In genomic region chr12:6211266-6211665, GRCm38 (mm10) we compare ENCODE assay signal across 21 mouse cellular contexts.
DNase-seq lines count a peak whose midpoint lies in the region; ATAC-seq and TF ChIP-seq lines count a peak whose summit lies in the region.
"Had no signal": no experiment of that assay in that cellular context is flagged by ENCODE, and none has a peak within 500 bp of the region (broad histone marks: within the 10 kb centered on the region; RNA-seq: fewer than 3 reads in every experiment).

No protein-coding gene starts in this region.

- intact Hi-C loops in left cerebral cortex, postnatal 25 days (cut with DNase I) = loop anchor here (1.0 kb wide), 1 partner anchor 428 kb away; no protein-coding TSS in a partner anchor

- H3K27ac ChIP-seq in forebrain, postnatal 0 days (ENCODE audit: low read depth, low read length) = no peak overlapping the region
- no peak overlapping the region for H3K27ac ChIP-seq in forebrain, embryonic 11.5 days (ENCODE audit: low read depth, low read length)
- H3K27ac ChIP-seq in layer of hippocampus, adult 2 months = no peak overlapping the region
- H3K27ac ChIP-seq in midbrain, embryonic 11.5 days (ENCODE audit: low read depth, low read length) = no peak overlapping the region
- H3K27ac ChIP-seq: embryonic facial prominence, embryonic 12.5 days; hindbrain, embryonic 13.5 days; limb, embryonic 15.5 days; midbrain, embryonic 13.5 days had no signal

- no peaks in the 10 kb centered on the region for H3K27me3 ChIP-seq in forebrain, postnatal 0 days (ENCODE audit: insufficient read depth, low read length)
- no peaks in the 10 kb centered on the region for H3K27me3 ChIP-seq in forebrain, embryonic 11.5 days (ENCODE audit: control insufficient read depth, insufficient read depth, low read length)
- no peaks in the 10 kb centered on the region for H3K27me3 ChIP-seq in midbrain, embryonic 11.5 days (ENCODE audit: control insufficient read depth, insufficient read depth, low read length)
- H3K27me3 ChIP-seq: embryonic facial prominence, embryonic 12.5 days; hindbrain, embryonic 13.5 days; limb, embryonic 15.5 days; midbrain, embryonic 13.5 days had no signal

- H3K4me3 ChIP-seq in forebrain, postnatal 0 days (ENCODE audit: low read depth, low read length) = no peak overlapping the region
- no peak overlapping the region for H3K4me3 ChIP-seq in forebrain, embryonic 11.5 days (ENCODE audit: low read depth, low read length)
- H3K4me3 ChIP-seq in layer of hippocampus, adult 2 months = no peak overlapping the region
- no peak overlapping the region for H3K4me3 ChIP-seq in midbrain, embryonic 11.5 days (ENCODE audit: low read depth, low read length)
- H3K4me3 ChIP-seq: embryonic facial prominence, embryonic 12.5 days; hindbrain, embryonic 13.5 days; limb, embryonic 15.5 days; midbrain, embryonic 13.5 days; myocyte had no signal

- no peak for TF ChIP-seq CTCF in forebrain, postnatal 0 days (IDR thresholded peaks at IDR 0.05; ENCODE audit: low read depth)
- no peak for TF ChIP-seq CTCF in layer of hippocampus, adult 2 months (conservative IDR thresholded peaks at IDR 0.05)

- DNase-seq in forebrain, postnatal 0 days = peak; percentile 22
- no peak for DNase-seq in forebrain, embryonic 11.5 days (ENCODE audit: low spot score)
- peak; percentile 11 to 16 for DNase-seq in layer of hippocampus, adult 2 months (ENCODE audit: low spot score in 2 of 2)
- DNase-seq in left cerebral cortex, postnatal 25 days (ENCODE audit: low spot score in 2 of 2) = peak; percentile 67 to 95
- peak; percentile 88 for DNase-seq in telencephalon, adult 2 months (ENCODE audit: low read depth, low spot score)
- no peak for DNase-seq in embryo, embryonic 10.5 days (ENCODE audit: low spot score)
- no peak for DNase-seq in lung, postnatal 25 days (ENCODE audit: low spot score)
- DNase-seq in midbrain, embryonic 11.5 days (ENCODE audit: low spot score, missing footprints) = no peak
- DNase-seq: cerebellum, postnatal 36 days; gastrocnemius, postnatal 10 days; heart, postnatal 10 days; kidney, adult 2 months; kidney, postnatal 36 days; liver, postnatal 0 days; lung, postnatal 4 days had no signal

- H3K4me1 ChIP-seq in forebrain, postnatal 0 days (ENCODE audit: insufficient read depth) = no peaks in the 10 kb centered on the region
- no peaks in the 10 kb centered on the region for H3K4me1 ChIP-seq in forebrain, embryonic 11.5 days (replicated peaks; ENCODE audit: control insufficient read depth, insufficient read depth, low read length)
- H3K4me1 ChIP-seq in midbrain, embryonic 11.5 days (ENCODE audit: control insufficient read depth, insufficient read depth, low read length) = no peaks in the 10 kb centered on the region
- H3K4me1 ChIP-seq: embryonic facial prominence, embryonic 12.5 days; hindbrain, embryonic 13.5 days; limb, embryonic 15.5 days; midbrain, embryonic 13.5 days had no signal

- no peak overlapping the region for H3K9ac ChIP-seq in forebrain, postnatal 0 days
- no peak overlapping the region for H3K9ac ChIP-seq in forebrain, embryonic 11.5 days (ENCODE audit: low read length)
- no peak overlapping the region for H3K9ac ChIP-seq in midbrain, embryonic 11.5 days (ENCODE audit: low read length)
- H3K9ac ChIP-seq: embryonic facial prominence, embryonic 12.5 days; hindbrain, embryonic 13.5 days; limb, embryonic 15.5 days; liver, postnatal 0 days; midbrain, embryonic 13.5 days had no signal

- no peak overlapping the region for H3K4me2 ChIP-seq in forebrain, postnatal 0 days (ENCODE audit: low read depth)
- no peak overlapping the region for H3K4me2 ChIP-seq in forebrain, embryonic 11.5 days (ENCODE audit: low read depth, low read length, severe bottlenecking)
- H3K4me2 ChIP-seq in midbrain, embryonic 11.5 days = no peak overlapping the region
- H3K4me2 ChIP-seq: embryonic facial prominence, embryonic 12.5 days; hindbrain, embryonic 13.5 days; limb, embryonic 15.5 days; midbrain, embryonic 13.5 days had no signal

- 40% methylated on average over 1 of the region's 1 CpGs for WGBS in forebrain, postnatal 0 days
- WGBS in forebrain, embryonic 11.5 days = 79% methylated on average over 1 of the region's 1 CpGs
- WGBS in midbrain, embryonic 11.5 days = 42% methylated on average over 1 of the region's 1 CpGs

- no peak for ATAC-seq in forebrain, postnatal 0 days
- ATAC-seq in forebrain, embryonic 11.5 days (replicated peaks; ENCODE audit: low FRiP score) = no peak
- no peak for ATAC-seq in midbrain, embryonic 11.5 days (ENCODE audit: low FRiP score)
- ATAC-seq: liver, postnatal 0 days; midbrain, embryonic 13.5 days; Patski had no signal

- H3K9me3 ChIP-seq in forebrain, postnatal 0 days (ENCODE audit: low read length) = no peaks in the 10 kb centered on the region
- no peaks in the 10 kb centered on the region for H3K9me3 ChIP-seq in forebrain, embryonic 11.5 days (ENCODE audit: control insufficient read depth, low read length)
- no peaks in the 10 kb centered on the region for H3K9me3 ChIP-seq in midbrain, embryonic 11.5 days (ENCODE audit: control insufficient read depth, low read length)
- H3K9me3 ChIP-seq: embryonic facial prominence, embryonic 12.5 days; hindbrain, embryonic 13.5 days; limb, embryonic 15.5 days; midbrain, embryonic 13.5 days had no signal

- no peaks in the 10 kb centered on the region for H3K36me3 ChIP-seq in forebrain, postnatal 0 days (ENCODE audit: insufficient read depth)
- no peaks in the 10 kb centered on the region for H3K36me3 ChIP-seq in forebrain, embryonic 11.5 days (ENCODE audit: control insufficient read depth, insufficient read depth, low read length)
- H3K36me3 ChIP-seq in midbrain, embryonic 11.5 days (ENCODE audit: control insufficient read depth, insufficient read depth, low read length) = no peaks in the 10 kb centered on the region
- H3K36me3 ChIP-seq: embryonic facial prominence, embryonic 12.5 days; hindbrain, embryonic 13.5 days; limb, embryonic 15.5 days; midbrain, embryonic 13.5 days had no signal

Comparison
In these comparisons a context has a peak if more than half of its experiments do, and no peak if none do; other contexts are left out.
1. DNase-seq: peak in forebrain, postnatal 0 days (single experiment), layer of hippocampus, adult 2 months (2 of 2), left cerebral cortex, postnatal 25 days (2 of 2) and telencephalon, adult 2 months (single experiment); none in forebrain, embryonic 11.5 days (single experiment), embryo, embryonic 10.5 days (single experiment), lung, postnatal 25 days (single experiment) and midbrain, embryonic 11.5 days (single experiment).